Mouse (Mus musculus) kidney, postnatal 4 days (tissue): ENCODE results near the gene Epc2.

ENCODE experiments used
- DNase-seq, 2 experiments: peaks; one replicate each; pipeline ENCODE4 v3.0.0; 2021; ENCODE audit warnings: mixed read lengths in 2 of 2

Epc2 gene

GRCm38 (mm10) chr2:49571159-49571920 lies 120.1 kb downstream of the Epc2 start:
- peak; percentile 28 to 52 for DNase-seq

- peak; percentile 48 to 56 for DNase-seq
Measured at GRCm38 (mm10) chr2:49572111-49572642, 120.9 kb downstream of the Epc2 start.

GRCm38 (mm10) chr2:49572684-49573083 lies 121.4 kb downstream of the Epc2 start:
- no peak for DNase-seq

GRCm38 (mm10) chr2:49573282-49573681 lies 122.0 kb downstream of the Epc2 start:
- DNase-seq: no peak

- DNase-seq: no peak
Measured at GRCm38 (mm10) chr2:49580585-49580984, 129.3 kb downstream of the Epc2 start.

- no peak for DNase-seq
Measured at GRCm38 (mm10) chr2:49582546-49582945, 131.3 kb downstream of the Epc2 start.

GRCm38 (mm10) chr2:49583311-49583710 lies 132.0 kb downstream of the Epc2 start:
- no peak for DNase-seq

- no peak for DNase-seq
Measured at GRCm38 (mm10) chr2:49590450-49590849, 139.2 kb downstream of the Epc2 start.

- DNase-seq: no peak
Measured at GRCm38 (mm10) chr2:49592926-49593325, 141.6 kb downstream of the Epc2 start.

- no peak for DNase-seq
Measured at GRCm38 (mm10) chr2:49594886-49595285, 143.6 kb downstream of the Epc2 start.

- no peak for DNase-seq
Measured at GRCm38 (mm10) chr2:49596318-49596717, 145.0 kb downstream of the Epc2 start.

GRCm38 (mm10) chr2:49600021-49600681 lies 148.9 kb downstream of the Epc2 start:
- no peak for DNase-seq
